Mouse (Mus musculus) spleen, adult 12 weeks (tissue): Measurements from ENCODE around the gene Hif1an.

Source experiments
- DNase-seq: peaks from one replicate; pipeline ENCODE4 v3.0.0; 2022; ENCODE audit warnings: low spot score

Hif1an gene

DNA sequence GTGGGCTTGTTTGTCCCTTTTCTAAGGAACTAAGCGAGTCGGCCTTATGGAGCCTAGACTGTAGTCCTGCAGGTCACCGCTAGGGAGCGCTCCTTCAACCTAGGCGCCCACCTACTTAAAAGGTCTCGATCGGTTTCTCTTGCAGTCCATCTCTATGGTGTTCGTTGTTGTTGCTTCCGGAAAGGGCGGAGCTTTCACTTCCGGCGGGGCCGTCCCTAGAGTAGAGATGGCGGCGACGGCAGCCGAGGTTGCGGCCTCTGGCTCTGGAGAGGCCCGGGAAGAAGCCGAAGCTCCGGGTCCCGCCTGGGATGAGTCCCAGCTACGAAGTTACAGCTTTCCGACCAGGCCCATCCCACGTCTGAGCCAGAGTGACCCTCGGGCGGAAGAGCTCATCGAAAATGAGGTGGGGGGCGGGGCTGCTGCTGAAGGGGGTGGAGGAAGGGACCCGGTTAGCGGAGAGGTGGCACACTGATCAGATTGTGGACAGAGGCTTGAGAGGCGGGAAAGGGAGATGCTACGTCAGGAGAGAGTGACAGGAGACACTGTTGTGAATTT lies at the start of gene Hif1an:
Gene Hif1an (plus strand): TSS at position 199 of the 555 bp plus-strand sequence.
- DNase-seq = peak; percentile 87

DNA sequence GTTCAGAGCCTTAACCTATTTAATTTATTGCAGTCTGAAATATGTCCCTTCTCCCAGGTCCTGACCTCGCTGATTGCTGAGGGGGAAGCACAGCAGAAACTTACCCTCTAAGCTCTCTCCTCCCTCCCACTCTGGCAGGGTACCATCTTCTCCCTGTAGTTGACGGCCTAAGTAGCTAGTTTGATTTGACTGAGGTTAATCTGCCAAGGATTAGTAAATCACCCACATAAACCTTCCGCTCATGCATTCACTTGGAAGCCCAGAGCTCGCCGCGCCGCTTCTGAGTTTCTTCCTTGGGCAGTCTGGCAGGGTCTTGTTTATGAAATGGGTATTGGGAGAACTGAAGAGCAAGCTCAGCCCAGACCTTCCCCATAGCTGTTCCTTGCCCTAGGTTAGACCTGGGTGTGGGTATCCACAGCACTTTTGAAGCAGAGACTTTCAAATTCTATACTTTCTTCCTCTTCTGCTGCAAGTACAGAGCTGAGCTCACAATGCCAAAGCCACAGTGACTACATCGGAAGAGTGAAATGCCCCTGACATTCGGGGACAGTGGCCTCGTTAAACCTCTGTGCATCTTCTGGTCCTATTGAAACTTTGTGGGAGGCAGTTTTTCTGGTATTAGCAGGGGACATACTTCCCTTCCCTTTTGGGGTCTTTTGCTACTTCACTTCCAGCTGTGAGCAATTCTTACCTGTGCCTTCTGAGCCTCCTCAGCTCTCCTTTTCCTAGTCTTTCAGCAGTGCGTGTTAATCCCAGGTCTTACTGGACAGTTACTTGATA lies 49.4 kb upstream of the Hif1an start:
- no peak for DNase-seq

DNA sequence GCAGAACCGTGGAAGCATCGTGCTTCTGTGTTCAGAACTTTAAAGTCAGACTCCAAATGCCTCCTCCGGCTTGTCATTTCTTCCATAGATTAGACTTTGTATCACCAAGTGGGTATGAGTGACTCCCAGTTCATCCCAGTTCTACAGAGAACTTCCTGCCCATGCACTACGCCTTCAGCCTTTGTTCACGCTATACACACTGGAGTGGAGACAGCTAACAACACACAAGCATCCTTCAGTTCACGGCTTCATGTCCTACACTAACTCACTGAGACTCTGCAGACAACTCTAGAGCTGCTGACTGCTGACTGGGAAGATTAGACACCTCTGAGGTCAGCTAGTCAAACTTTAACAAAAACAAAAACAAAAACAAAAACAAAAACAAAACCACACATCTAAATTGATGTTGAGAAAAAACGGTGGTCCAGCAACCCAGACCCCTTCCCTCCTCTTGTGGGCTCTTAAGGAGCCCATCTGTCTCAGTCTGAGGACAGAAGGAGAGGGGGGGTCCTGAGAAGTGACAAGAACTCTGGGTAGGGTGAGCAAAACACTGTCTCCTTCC lies 48.6 kb upstream of the Hif1an start:
- DNase-seq = no peak

DNA sequence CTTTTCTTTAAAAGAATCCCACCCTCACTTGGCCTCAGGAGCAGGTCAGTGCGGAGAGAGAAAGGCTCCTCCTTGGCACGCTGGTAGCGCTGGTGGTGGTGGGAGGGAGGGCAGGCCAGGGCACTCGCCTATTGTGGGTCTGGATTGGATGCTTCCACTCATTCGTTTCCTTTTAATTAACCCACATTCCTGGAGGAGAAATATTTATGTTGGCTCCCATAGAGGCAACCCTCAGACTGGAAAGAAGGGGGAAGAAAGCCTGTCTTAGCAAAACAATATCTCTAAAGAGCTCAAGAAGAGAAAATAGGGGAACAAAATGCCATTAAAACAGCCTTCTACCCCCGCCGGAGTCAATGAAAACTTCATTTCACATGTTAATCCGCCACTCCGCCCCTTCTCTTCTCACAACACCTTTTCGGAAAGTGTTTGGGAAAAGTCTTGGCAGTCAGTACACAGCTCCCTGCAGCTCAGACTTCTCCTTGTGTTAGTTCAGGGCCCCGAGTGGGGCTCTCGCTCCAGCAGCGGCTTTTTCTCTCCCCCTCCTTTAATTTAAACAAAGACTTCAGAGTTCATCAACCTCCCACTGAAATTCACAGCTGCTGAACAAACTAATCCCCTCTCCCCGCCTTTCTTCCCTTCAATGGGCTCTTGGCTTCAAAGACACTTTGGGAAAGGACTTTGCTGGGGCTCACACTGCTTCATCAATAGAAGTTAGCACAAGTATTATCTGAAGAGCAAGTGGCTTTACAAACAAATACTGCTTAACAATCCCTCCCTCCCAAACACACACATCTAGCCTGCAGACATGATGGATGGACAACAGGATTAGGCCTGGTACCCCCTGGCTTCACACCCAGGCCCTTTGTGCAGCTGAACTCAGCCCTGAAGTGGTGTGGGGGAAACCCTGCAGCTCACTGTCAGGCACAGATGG lies 47.9 kb upstream of the Hif1an start:
- DNase-seq = no peak

DNA sequence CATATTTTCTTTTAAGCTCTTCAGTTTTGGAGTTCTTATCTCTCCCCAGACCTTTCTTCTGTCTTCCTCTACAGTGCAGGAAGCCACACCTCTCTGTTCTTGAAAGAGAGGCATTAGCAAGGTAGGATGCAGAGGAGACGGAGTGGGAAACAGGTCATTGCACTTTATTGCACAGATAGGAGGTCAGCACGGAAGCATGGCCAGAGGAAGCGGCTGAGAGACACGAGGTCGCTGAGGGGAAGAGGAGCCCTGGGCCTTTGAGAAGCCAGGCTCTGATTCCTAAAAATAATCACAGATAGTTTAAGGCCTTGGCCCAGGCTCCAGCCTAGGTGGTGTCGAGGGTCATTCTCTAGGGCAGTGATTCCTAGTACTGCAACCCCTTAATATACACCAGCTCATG lies 46.9 kb upstream of the Hif1an start:
- no peak for DNase-seq

DNA sequence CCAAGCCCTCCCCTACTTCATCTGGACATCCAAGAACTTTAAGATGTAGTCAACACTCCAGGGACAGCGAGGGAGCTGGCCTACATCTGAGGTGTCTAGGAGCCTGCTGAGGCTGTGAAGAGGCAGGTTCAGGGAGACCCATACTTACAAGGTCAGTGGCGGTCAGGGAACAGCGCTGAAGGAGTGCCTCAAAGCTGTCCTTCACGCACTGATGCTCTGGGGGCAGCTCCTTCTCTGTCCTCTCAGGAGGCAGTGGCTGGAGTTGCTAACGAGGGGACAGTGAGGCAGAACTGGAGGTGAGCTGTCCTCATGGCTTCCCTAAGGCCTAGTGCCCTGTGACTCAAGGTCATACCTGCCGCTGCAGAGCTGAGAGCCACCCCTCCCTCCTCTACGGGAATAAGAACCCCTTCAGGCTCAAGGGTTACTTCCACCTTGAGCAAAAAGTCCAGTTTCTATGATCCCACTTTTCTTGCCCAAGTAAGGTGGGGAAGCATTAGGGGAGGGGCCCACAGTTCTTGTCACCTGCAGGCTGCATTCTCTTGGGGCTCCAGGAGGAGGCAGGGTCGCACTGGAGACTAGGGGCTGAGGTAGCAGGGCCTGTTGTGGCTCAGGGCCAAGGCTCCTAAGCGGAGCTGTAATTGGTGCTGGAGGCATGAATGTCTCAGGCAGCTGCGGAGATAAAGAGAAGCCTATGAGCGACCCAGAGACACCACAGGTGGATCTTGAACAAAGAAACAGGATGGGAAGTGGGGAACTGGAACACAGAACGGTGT lies 44.5 kb upstream of the Hif1an start:
- no peak for DNase-seq

DNA sequence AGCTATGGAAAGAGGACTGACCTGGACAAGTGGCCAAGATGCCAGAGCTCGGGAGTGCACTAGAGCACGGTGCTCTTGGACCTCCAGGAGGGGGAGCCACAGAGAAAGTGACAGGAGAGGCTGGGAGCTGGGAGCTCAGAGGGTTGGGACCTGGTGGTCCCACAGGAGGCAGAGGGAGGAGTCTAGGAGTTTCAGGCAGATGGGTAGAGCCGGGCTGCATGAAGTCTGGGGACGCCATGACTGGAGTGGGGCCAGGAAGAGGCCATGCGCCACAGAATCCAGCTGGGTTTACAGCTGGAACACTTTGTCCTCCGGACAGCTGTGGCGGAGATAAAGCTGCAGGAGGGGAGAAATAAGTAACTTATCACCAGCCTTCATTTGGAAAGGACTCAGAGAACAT lies 43.5 kb upstream of the Hif1an start:
- DNase-seq = no peak

DNA sequence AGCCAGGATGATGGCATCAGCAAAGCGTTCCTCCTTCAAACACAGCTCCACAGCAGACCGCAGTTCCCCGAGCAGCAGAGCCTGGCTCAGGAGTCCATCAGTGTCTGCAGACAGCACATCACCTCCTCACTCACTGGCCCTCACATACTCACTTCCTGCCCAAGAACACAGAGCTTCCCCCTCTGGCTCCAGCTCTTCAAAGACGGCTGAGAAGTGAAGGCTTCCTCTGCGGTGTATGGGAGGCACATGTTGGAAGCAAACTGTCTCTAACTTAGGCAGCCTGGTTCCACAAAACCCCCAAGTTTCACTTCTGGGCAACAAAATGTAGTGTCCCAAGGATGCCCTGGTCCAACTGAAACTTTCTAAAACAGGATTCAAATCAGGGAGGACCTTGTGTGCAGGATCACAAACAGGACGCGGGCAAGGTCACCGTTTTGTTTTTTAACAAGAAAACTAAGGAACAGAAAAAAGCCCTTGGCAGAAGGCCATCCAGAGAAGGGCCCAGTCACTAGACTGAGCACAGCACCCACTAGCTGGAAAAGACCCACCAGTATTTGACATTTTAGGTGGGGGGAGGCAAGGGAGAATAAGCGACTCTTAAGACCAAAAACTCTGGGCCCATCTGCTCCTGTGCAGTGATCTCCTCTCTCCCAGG lies 37.0 kb upstream of the Hif1an start:
- DNase-seq = no peak

DNA sequence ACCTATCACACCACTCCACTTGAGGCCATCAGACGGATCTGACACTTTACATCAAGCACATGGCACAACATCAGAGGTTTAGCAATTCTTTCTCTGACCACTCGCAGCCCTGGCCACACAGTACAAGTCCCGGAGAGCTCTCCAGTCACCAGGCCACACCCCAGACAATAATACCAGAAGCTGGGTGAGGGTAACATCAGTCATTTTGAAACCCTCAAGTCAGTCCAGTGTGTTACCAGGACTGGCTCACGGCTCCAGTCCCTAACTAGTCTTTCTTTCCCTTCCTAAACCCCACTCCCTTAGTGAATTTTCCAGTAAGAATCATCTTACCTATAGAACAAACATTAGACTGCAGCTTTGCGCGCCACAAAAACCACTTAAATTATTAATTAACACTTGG lies 32.6 kb upstream of the Hif1an start:
- DNase-seq = no peak

DNA sequence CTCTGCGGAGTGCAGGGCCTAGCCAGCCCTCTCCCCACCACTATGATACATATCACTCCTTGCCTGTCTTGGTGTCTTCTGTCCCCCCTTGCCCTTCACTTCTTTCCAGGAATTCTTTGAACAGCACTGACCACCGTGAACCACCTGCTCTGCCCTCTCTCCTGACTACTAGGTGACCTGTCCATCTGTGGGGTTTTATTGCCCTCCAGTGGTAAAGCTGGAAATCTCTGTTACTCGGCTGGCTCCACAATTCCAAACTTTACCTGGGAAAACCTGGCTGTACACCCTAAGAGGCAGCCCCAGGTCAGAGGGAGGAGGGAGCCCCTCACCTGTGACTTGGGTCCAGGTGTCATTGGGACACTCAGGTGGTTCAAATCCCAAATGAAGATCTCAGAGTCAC lies 27.3 kb upstream of the Hif1an start:
- no peak for DNase-seq

DNA sequence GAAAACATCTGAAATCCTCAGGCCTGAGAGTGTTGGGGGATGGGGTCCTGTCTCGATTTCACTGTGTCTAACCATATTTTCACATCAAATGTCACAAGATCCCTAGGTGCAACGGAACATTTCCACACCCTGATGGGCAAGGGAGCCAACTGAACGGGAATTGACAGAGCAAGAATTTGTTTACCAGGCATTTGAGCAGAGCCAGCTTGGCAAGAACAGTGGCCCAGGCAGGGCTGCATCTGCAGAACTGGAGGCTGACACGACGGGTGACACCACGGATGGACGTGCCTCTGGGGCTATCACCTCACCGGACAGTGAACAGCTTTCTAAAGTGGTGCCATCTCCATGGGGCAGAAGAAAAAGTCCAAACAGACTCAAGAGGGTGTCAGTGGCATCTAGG lies 25.2 kb upstream of the Hif1an start:
- no peak for DNase-seq

DNA sequence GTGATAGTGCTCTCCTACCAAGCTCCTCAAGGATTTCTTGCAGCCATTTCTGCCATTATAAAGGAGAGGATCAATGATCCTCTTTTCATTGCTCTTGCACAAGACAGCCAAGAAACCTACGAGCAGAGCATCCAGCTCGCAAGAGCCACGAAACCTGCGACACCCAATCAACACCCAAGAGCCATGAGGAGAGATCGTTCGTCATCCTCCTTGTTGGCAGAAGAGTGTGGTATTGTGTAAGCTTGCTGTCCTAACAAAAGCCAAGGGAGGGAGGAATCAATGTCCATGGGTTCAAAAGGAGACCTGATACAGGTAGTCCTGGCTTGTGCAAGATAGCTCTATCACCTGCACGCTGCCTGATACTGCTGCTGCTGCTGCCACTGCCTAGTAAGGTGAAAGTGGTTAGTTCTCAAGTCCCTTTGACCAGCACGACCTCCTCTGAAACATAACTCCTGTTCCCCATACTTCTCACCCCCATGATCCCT lies 19.9 kb upstream of the Hif1an start:
- no peak for DNase-seq

DNA sequence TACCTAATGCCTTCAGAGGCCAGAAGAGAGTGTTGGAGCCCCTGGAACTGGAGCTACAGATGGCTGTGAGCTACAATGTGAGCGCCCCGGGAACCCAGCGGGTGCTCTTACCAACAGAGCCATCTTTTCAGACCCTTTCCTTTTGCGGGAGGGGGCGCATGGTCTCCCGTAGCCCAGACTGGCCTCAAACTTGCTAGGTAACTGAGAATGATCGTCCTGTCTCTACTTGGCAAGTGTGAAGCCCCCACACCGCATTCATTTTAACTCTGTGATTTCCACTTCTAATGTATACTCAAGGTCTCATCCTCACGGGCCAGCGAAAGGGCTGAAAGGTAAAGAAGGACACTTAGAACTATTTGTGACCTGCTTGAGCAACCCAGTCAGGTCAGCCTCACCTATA lies 18.3 kb upstream of the Hif1an start:
- no peak for DNase-seq

DNA sequence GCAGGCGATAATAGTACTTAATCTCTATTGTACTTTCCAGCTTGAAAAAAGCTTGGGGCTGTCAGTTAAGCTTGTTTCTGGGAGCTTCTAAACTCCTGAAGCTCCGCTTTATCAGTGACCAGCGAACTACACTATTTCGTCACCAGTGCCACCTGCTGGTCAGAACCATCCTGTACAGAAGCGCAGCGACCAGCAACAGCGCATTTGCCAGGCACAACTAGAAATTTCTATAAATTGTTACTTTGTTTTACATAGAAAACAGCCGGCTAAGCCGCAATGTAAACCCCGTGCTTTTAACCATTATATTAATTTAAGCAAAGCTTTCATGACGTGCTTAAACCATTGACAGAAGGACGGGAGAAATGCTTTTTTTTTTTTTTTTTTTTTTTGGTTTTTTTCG lies 17.9 kb upstream of the Hif1an start:
- peak; percentile 60 for DNase-seq

DNA sequence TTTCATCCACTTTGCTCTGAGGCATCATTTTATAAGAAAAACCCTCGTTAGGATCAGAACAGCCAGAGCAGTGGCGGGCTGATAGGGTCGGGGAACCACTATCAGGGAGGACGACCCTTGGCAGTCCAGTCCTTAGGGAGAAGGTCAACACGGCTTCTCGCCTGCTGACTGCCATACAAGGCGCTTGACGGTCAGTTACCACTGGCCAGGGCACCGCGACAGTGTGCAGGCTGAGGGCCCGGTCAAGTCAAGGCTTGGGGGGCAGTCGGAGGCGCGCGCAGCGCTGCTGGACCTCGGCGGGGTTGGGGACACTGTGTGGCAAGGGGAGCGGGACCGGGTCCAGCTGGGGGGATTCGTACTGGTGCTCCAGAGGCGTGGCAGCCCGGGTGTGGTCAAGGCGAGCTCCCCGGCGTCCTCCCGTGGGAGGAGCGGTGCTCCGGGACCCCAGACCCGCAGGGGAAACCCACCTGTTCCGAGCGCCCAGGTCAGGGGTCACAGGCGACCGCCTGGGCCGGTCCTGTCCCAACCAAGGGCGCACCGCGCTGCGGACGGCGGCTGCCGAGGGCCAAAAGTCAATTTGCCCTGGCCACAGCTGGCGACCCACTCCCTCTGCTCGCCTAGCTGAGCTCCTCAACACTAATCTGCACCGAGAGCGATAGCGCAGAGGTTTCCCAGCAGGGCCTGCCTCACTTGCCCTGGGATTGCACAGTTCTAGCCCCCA lies 17.2 kb upstream of the Hif1an start, which contains the start of gene Sec31b:
Gene Sec31b (minus strand): TSS at position 544 of the 721 bp plus-strand sequence.
- no peak for DNase-seq

DNA sequence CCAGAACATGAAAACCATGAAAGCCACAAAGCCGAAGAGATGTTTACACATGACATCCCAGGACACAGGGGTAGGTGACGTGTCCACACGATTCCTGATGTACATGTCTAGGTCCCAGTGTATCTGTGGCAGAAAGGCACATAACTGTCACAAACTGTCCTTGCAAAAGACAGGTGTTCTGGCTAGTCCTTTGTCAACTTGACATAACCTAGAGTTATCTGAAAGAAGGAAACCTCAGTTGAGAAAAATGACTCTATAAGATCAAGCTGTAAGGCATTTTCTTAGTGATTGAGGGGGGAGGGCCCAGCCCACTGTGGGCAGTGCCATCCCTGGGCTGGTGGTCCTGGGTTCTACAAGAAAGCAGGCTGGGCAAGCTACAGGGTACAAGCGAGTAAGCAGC lies 9.9 kb upstream of the Hif1an start, which contains the start of gene Gm20538:
Gene Gm20538 (minus strand): TSS at position 101 of the 400 bp plus-strand sequence.
- DNase-seq = no peak

DNA sequence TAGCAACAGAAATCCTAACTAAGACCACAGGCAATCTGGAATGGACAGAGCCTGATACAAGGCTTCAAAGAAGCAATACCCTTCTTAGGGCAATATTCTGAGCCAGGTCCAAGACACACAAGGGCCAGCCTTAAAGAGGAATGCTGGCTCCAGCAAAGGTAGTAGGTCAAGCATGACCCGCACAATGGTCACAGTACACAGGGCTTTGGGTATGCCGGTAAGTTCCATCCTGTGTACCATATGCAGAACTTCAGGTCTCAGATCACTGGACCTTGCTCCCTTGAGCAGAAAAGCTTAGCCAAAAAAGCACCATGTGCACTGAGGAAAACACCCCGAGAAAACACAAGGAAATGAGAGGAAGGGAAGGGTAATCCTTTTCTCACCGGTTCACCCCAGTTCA lies 9.4 kb upstream of the Hif1an start:
- no peak for DNase-seq

DNA sequence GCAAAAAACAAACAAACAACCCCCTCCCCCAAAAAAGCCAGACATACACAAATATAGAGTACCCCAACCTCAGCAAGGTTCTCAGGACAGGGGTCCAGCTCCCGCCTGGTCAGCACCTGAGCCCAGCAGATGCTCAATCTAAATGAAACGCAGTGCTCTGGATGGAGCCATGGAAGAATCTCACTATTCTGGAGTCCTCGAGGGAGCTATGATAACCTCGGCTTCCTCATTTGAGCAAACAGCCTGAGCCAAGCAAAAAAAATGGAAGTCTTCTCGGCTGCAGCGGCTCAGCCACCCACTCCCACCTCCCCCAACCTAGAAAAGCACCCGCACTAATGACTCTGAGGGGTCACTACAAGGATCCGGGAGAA lies 8.2 kb upstream of the Hif1an start:
- no peak for DNase-seq

DNA sequence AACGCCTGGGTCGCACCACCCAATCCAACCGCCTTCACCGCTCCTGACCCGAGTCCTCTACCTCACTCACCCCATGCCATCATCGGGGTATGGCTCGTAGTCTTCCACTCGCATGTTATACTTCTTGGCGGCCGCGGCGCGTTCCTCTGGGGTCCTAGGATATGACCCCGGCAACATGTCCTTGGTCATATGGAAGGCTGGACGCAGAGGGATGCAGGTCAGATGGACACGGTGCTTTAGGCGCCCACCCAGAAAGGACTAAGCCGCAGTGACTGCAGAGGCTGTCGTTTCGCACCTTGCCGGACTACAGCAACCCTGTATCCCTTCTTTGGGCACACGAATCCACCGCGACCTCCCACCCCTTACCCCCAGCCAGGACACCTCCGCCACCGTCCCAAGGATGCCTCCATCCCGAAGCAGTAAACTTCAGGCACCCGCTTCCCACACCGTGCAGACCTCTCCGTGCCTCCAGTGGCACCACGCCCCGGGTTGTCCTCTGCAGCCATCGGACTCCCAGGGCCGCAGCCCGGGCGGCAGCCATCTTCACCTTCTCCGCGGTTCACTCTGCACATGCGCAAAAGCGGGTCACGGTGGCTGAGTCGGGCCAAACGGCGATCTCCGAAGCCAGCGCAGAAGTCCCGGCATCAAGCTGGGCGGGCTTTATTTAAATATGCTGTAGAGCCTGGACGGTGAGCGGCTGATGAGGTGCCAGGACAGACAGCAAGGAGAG lies 7.6 kb upstream of the Hif1an start, which contains the start of gene Ndufb8:
Gene Ndufb8 (minus strand): TSS at position 580 of the 730 bp plus-strand sequence.
- peak; percentile 87 for DNase-seq
